Mouse (Mus musculus): Measurements from ENCODE around the gene Ly6g5b.

Ly6g5b gene

GRCm38 (mm10) chr17:35140490-35140996 is 25.3 kb upstream of the Ly6g5b start:
- in situ Hi-C loops (cut with MboI, MseI): no loop called here

- in situ Hi-C loops (cut with MboI, MseI): no loop called here
Observed at GRCm38 (mm10) chr17:35139269-35139668, 24.0 kb upstream of the Ly6g5b start.

- in situ Hi-C loops (cut with MboI, MseI): no loop called here
Observed at GRCm38 (mm10) chr17:35135591-35136320, 20.5 kb upstream of the Ly6g5b start.

- in situ Hi-C loops (cut with MboI, MseI): no loop called here
Observed at GRCm38 (mm10) chr17:35134801-35135590, 19.8 kb upstream of the Ly6g5b start, which contains the start of gene Bag6. Bag6 (plus strand) TSS chr17:35135178.

- in situ Hi-C loops (cut with MboI, MseI): no loop called here
Observed at GRCm38 (mm10) chr17:35133517-35133916, 18.3 kb upstream of the Ly6g5b start.

GRCm38 (mm10) chr17:35132174-35132560 is 16.9 kb upstream of the Ly6g5b start:
- in situ Hi-C loops (cut with MboI, MseI): no loop called here

GRCm38 (mm10) chr17:35131500-35132173 is 16.4 kb upstream of the Ly6g5b start, which contains the start of gene Apom:
Apom (minus strand) TSS chr17:35132050.
- in situ Hi-C loops (cut with MboI, MseI): no loop called here

- in situ Hi-C loops (cut with MboI, MseI): no loop called here
Observed at GRCm38 (mm10) chr17:35131038-35131437, 15.8 kb upstream of the Ly6g5b start.

GRCm38 (mm10) chr17:35128996-35129395 is 13.8 kb upstream of the Ly6g5b start:
- in situ Hi-C loops (cut with MboI, MseI): no loop called here

- in situ Hi-C loops (cut with MboI, MseI): no loop called here
Observed at GRCm38 (mm10) chr17:35127017-35127416, 11.8 kb upstream of the Ly6g5b start.

GRCm38 (mm10) chr17:35126206-35126611 is 11.0 kb upstream of the Ly6g5b start, which contains the start of gene D17H6S53E:
D17H6S53E (plus strand) TSS chr17:35126373.
- in situ Hi-C loops (cut with MboI, MseI): no loop called here

GRCm38 (mm10) chr17:35125578-35125977 is 10.3 kb upstream of the Ly6g5b start:
- in situ Hi-C loops (cut with MboI, MseI): no loop called here

GRCm38 (mm10) chr17:35125081-35125480 is 9.9 kb upstream of the Ly6g5b start:
- in situ Hi-C loops (cut with MboI, MseI): no loop called here

- in situ Hi-C loops (cut with MboI, MseI): loop anchor here (5.0 kb wide), 1 partner anchor 72 kb away; no protein-coding TSS in a partner anchor
Observed at GRCm38 (mm10) chr17:35124261-35124896, 9.2 kb upstream of the Ly6g5b start.

- in situ Hi-C loops (cut with MboI, MseI): loop anchor here (5.0 kb wide), 1 partner anchor 71 kb away; no protein-coding TSS in a partner anchor
Observed at GRCm38 (mm10) chr17:35123287-35123686, 8.1 kb upstream of the Ly6g5b start.

- in situ Hi-C loops (cut with MboI, MseI): loop anchor here (5.0 kb wide), 1 partner anchor 70 kb away; no protein-coding TSS in a partner anchor
Observed at GRCm38 (mm10) chr17:35121871-35122303, 6.7 kb upstream of the Ly6g5b start, which contains the start of gene Csnk2b. Csnk2b (minus strand) TSS chr17:35122053.

- in situ Hi-C loops (cut with MboI, MseI): loop anchor here (5.0 kb wide), 1 partner anchor 69 kb away; no protein-coding TSS in a partner anchor
Observed at GRCm38 (mm10) chr17:35121143-35121799, 6.0 kb upstream of the Ly6g5b start, which contains the start of gene Gpank1. Gpank1 (plus strand) TSS chr17:35121455.

GRCm38 (mm10) chr17:35120745-35121142 is 5.5 kb upstream of the Ly6g5b start:
- in situ Hi-C loops (cut with MboI, MseI): loop anchor here (5.0 kb wide), 1 partner anchor 68 kb away; no protein-coding TSS in a partner anchor

GRCm38 (mm10) chr17:35111774-35112173 is 3.5 kb downstream of the Ly6g5b start:
- in situ Hi-C loops (cut with MboI, MseI): no loop called here

- in situ Hi-C loops (cut with MboI, MseI): loop anchor here (5.0 kb wide), 1 partner anchor 96 kb away; no protein-coding TSS in a partner anchor
Observed at GRCm38 (mm10) chr17:35108097-35108496, 7.1 kb downstream of the Ly6g5b start, which contains the start of gene Ly6g5c. Ly6g5c (plus strand) TSS chr17:35108279.
